Mouse (Mus musculus) thymus, adult 2 months (tissue): ENCODE measurements around the gene Smad3. TPM values are rescaled to one million over a fixed set of nuclear protein-coding genes. Genes with fewer than 3 reads are reported as not detected.

Experiments used
- DNase-seq: peaks from one replicate; pipeline ENCODE4 v3.0.0; 2021
- H3K27ac ChIP-seq: fragments of 200-500 bp; 2 replicates; pipeline ENCODE4 v1.5.1; 2012; ENCODE audit warnings: low read length, control low read depth; ENCODE audit not compliant: control insufficient read depth, insufficient read depth
- H3K27me3 ChIP-seq: fragments of 200-500 bp; 2 replicates; pipeline ENCODE4 v1.6.1; 2012; ENCODE audit warnings: mild to moderate bottlenecking, low read length, moderate library complexity, mixed read lengths; ENCODE audit not compliant: control insufficient read depth, insufficient read depth
- H3K36me3 ChIP-seq: fragments of 200-500 bp; 2 replicates; pipeline ENCODE4 v1.6.1; 2012; ENCODE audit warnings: mild to moderate bottlenecking, low read length, moderate library complexity; ENCODE audit not compliant: control insufficient read depth, insufficient read depth
- H3K4me1 ChIP-seq: fragments of 200-500 bp; replicated peaks from 2 replicates; pipeline ENCODE4 v1.6.1; 2012; ENCODE audit warnings: low read length; ENCODE audit not compliant: control insufficient read depth, insufficient read depth
- H3K4me3 ChIP-seq: fragments of 200-500 bp; 2 replicates; pipeline ENCODE4 v1.5.1; 2012; ENCODE audit warnings: mild to moderate bottlenecking, low read length, control low read depth, moderate library complexity; ENCODE audit not compliant: control insufficient read depth, insufficient read depth
- CTCF ChIP-seq: fragments of 200-500 bp; IDR thresholded peaks from 2 replicates; pipeline ENCODE4 v1.5.1; 2012; ENCODE audit warnings: mild to moderate bottlenecking, control low read depth, low read length, moderate library complexity, borderline replicate concordance; ENCODE audit not compliant: control insufficient read depth, poor library complexity, insufficient read depth; ENCODE audit errors: extremely low read depth
- POLR2A ChIP-seq: fragments of 200-500 bp; IDR thresholded peaks from 2 replicates; pipeline ENCODE4 v1.6.1; 2012; ENCODE audit warnings: mild to moderate bottlenecking, low read length, control low read depth, moderate library complexity; ENCODE audit not compliant: control insufficient read depth, poor library complexity, insufficient read depth; ENCODE audit errors: extremely low read depth
- WGBS: fragments of 180-500 bp; shearing (Covaris S2); methylation state at CpG from one replicate; pipeline ENCODE4 v1.1.7; 2018; 5-methylcytosine and 5-hydroxymethylcytosine counted together
- polyA plus RNA-seq: library from polyadenylated mRNA; depleted of rRNA; stranded (reverse); fragments of >200 nt; gene quantifications from 2 replicates; pipeline ENCODE4 v1.2.3, GENCODE M21; 2012

Smad3 gene
- polyA plus RNA-seq, 1 experiment, result 63.4 TPM

DNA sequence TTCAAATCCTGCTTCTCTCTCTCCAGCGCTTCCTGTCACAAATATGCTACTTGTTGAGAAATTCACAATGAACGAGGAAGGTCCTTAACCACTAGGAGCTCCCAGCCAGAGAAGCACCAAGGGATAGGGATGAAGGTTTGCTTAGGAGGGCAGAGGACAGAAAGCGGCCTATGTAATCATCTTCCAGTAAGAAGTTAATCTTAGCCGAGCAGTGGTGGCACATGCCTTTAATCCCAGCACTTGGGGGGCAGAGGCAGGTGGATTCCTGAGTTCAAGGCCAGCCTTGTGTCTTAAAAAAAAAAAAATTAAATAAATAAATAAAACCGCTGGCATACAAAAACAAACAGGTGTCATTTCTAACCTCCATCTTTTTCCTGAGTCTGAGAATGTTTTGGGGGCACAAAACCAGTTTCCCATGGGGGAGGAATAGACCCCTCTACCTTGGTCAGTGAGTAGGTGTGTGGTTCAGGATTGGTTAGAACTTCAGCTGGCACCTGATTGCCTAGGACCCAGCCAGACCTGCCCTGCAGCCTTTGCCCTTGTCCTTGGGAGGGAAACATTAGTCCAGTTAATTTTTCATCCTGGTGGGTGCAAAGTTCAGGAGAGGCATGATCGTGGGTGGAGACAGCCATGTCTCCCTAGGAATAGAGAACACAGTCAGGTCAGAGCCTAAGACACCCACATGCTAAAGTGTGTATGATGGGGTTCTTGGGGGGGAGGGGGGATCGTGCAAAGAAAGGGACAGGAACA, 2.4 kb upstream of the Smad3 start:
- Histone ChIP-seq H3K36me3 (no peaks in the 10 kb centered on the region), H3K27me3 (no peaks in the 10 kb centered on the region), H3K4me3 (no peak overlapping the region), H3K4me1 (peaks cover 38% of the 10 kb centered on the region), H3K27ac (peak overlapping the region; percentile 86)
- 65% methylated on average over 7 of the region's 7 CpGs for WGBS
- DNase-seq, result no peak
- TF ChIP-seq POLR2A, result no peak
- no peak for TF ChIP-seq CTCF

DNA sequence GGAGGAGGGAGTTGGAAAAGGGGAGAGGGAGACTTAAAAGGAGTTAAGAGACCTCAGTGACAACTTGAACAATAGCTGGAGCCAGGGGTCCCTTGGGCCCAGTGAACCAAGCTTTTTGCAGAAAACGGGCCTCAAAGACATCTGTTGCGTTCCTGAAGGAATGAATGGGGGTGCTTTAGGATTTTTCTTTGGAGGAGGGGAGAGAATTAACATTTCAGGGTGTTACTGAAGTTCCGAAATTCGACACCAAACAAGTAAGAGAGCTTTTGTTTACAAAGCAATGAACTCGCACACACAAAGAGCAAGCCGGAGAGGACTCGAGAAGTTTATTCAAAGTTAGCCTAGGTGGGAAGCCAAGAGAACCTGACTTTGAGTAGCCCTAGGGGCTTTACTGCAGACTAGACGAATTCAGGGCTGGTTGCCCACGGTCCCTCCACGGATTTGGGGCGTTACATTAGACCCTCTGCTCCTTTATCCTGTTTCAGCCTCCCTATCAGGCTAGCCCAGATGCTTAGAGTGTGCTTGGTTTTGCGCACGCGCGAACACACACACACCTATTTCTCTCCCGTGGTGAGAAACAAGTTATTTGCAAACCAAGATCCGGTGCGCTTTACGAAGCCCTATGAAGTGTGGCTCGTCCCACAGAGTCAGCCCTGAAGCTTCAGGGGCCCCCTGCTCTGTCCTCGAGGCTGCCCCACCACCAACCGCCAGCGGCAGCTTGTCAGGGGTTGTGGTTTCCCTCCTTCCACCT, 1.0 kb upstream of the Smad3 start:
- Histone ChIP-seq H3K27me3 (no peaks in the 10 kb centered on the region), H3K36me3 (no peaks in the 10 kb centered on the region), H3K4me1 (peaks cover 51% of the 10 kb centered on the region), H3K27ac (peak overlapping the region; percentile 86), H3K4me3 (peak overlapping the region; percentile 84)
- TF ChIP-seq POLR2A (0 out of 2 replicates have a peak, but pooled peaks have one; percentile 19), CTCF (no peak)
- DNase-seq, result peak; percentile 82
- 2% methylated on average over 23 of the region's 23 CpGs for WGBS

DNA sequence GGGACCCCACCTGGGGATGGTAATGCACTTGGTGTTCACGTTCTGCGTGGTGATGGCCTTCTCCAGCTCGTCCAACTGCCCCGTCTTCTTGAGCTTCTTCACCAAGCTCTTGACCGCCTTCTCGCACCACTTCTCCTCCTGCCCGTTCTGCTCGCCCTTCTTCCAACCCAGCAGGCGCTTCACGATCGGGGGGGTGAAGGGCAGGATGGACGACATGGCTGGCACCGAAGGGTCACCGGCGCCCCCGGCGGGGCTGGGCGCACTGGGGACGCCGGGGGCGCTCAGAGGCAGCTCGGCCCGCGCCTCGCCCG, 377 bp downstream of the Smad3 start:
- Histone ChIP-seq H3K4me1 (peaks cover 59% of the 10 kb centered on the region), H3K4me3 (peak overlapping the region; percentile 84), H3K27ac (peak overlapping the region; percentile 47; the same call in 1 of the 2 replicates), H3K36me3 (no peaks in the 10 kb centered on the region), H3K27me3 (no peaks in the 10 kb centered on the region)
- no peak for DNase-seq
- WGBS, result under 1% methylated on average over 26 of the region's 26 CpGs
- no peak for TF ChIP-seq POLR2A
- TF ChIP-seq CTCF, result no peak

DNA sequence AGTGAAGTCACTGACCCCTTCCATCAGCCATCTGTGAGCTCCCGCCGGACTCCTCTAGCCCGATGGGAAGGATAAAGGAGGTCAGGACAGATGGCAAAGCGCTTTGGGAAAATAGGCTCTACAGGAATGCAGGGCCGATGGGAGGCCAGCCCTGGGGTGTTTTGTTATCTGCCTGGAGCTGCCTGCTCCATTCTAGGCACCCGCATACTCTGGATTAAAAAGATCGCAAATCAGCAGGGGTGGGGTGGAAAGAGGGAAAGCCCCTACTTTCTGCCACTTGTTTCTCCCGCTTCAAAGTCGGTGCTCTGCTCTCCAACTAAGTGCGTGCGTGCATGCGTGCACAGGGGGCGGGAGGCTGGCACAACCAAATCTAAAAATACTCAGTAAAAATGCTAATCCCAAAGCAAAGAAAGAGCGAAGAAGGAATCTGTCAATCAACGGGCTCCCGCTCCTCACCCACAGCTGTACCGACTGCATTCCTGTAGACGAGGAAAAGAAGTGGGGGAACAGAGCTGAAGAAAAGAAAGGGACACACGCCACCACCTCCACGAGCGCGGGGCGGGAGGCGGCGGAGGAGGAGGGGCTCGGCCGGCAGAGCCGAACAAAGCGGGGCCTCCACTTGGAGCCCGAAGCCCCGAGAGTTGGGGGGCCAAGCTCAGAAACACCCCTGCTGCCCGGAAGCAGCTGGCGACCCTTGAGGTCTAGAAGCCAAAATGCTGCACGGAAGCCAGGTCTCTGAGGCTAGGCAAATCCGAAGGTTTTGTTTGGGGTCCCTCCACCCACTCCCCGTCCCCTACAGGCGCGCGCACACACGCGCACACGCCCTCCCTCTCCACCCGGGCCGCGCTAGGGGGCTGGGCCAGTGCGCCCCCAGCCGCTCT, 973 bp downstream of the Smad3 start:
- DNase-seq, result peak; percentile 64
- TF ChIP-seq CTCF (no peak), POLR2A (no peak)
- Histone ChIP-seq H3K4me3 (peak overlapping the region; percentile 84), H3K27ac (peak overlapping the region; percentile 22; the same call in 1 of the 2 replicates), H3K27me3 (no peaks in the 10 kb centered on the region), H3K36me3 (no peaks in the 10 kb centered on the region), H3K4me1 (peaks cover 64% of the 10 kb centered on the region)
- WGBS, result 2% methylated on average over 47 of the region's 47 CpGs

DNA sequence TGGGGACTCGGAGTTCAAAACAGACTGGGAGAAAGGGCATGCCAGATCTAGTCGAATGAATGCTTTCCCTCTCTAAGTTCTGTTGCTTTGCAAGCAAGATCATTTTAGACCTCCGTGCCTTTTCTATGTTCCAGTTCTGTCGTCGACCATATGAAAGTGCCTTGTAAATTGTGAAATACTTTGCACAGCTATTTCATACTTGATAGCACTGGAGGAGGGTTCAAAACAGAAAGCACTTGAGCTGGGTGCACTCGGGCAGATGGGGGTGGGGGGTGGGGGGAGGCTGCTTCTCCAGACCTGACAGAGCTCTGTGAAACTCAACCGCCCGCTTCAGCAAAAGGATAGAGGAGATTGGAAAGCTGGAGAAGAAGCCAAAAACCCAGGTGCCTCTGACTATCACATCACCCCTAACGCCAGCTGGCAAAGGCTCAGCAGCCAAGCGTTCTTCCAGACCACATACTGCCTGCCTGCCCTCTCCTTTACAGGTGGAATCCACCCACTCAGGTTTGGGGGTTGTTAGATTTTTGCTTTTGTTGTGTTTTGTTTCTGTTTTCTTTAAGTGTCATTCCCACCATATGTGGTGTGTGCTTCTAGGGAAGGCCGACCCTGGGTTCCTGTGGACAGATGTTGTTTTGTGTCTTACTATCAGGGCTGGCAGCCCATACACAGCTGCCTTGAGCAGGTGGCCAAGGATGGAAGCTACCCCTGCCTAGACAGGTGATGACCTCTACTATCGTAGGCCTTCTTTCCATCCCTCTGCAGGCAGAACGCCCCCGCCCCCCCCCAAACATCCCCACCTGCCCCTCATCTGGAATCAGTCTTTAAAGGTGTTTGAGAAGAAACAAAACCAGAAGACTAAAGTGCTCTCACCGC, 1.9 kb downstream of the Smad3 start:
- TF ChIP-seq CTCF, result no peak
- no peak for TF ChIP-seq POLR2A
- H3K4me1 ChIP-seq, result peaks cover 65% of the 10 kb centered on the region
- no peaks in the 10 kb centered on the region for H3K27me3 ChIP-seq
- peak overlapping the region; percentile 22; the same call in 1 of the 2 replicates for H3K27ac ChIP-seq
- WGBS, result 13% methylated on average over 15 of the region's 15 CpGs
- no peak for DNase-seq
- peak overlapping the region; percentile 84 for H3K4me3 ChIP-seq
- H3K36me3 ChIP-seq, result no peaks in the 10 kb centered on the region
